Mouse (Mus musculus): ENCODE results near the gene Oser1. TPM values are rescaled to one million over a fixed set of nuclear protein-coding genes. Genes with fewer than 3 reads are reported as not detected.
A peak's percentile ranks its signal among the peaks of the same experiment; 100 is the strongest.

Oser1 gene
- total and polyA plus RNA-seq, 3 experiments = 9.7 to 21.2 (median 19.6) TPM

GRCm38 (mm10) chr2:163375468-163375867 is 49.0 kb downstream of the Oser1 start:
- Histone ChIP-seq H3K4me3 (no peak overlapping the region), H3K9ac (ENCODE audit: low read depth, low read length) (peak overlapping the region; percentile 14; the same call in 1 of the 2 replicates), H3K36me3 (ENCODE audit: control insufficient read depth, insufficient read depth, low read length) (peaks cover 2% of the 10 kb centered on the region; the same call in 1 of the 2 replicates), H3K27ac (peak overlapping the region; percentile 13; the same call in 1 of the 2 replicates), H3K79me2 (replicated peaks; ENCODE audit: control insufficient read depth, insufficient read depth, low read length) (no peaks in the 10 kb centered on the region), H3K27me3 (ENCODE audit: control insufficient read depth, insufficient read depth, low read length) (no peaks in the 10 kb centered on the region), H3K4me1 (ENCODE audit: control insufficient read depth, insufficient read depth, low read length) (peaks cover 14% of the 10 kb centered on the region)
- peak; percentile 36 to 46 for DNase-seq
- intact Hi-C loops (cut with DNase I) = no loop called here
- 36% methylated on average over 35 of the region's 35 CpGs for WGBS
- 0 out of 2 replicates have a peak, but pooled peaks have one; percentile 9 for TF ChIP-seq CTCF (IDR thresholded peaks at IDR 0.05)
- no peak for TF ChIP-seq POLR2A (IDR thresholded peaks at IDR 0.05; ENCODE audit: insufficient read depth, low read depth, low read length)

- peaks cover 19% of the 10 kb centered on the region for H3K4me1 ChIP-seq (ENCODE audit: control insufficient read depth, insufficient read depth, low read length)
- H3K36me3 ChIP-seq (ENCODE audit: control insufficient read depth, insufficient read depth, low read length) = peaks cover 5% of the 10 kb centered on the region
Observed at GRCm38 (mm10) chr2:163372627-163373026, 51.9 kb downstream of the Oser1 start.

GRCm38 (mm10) chr2:163370175-163370574 is 54.3 kb downstream of the Oser1 start:
- H3K27me3 ChIP-seq (ENCODE audit: control insufficient read depth, insufficient read depth, low read length) = no peaks in the 10 kb centered on the region
- peak in 1 of 2 experiments; percentile 44 for DNase-seq
- intact Hi-C loops (cut with DNase I) = no loop called here
- no peaks in the 10 kb centered on the region for H3K79me2 ChIP-seq (replicated peaks; ENCODE audit: control insufficient read depth, insufficient read depth, low read length)
- 9% methylated on average over 4 of the region's 4 CpGs for WGBS
- H3K36me3 ChIP-seq (ENCODE audit: control insufficient read depth, insufficient read depth, low read length) = peaks cover 5% of the 10 kb centered on the region
- H3K27ac ChIP-seq = peak overlapping the region; percentile 64
- H3K4me1 ChIP-seq (ENCODE audit: control insufficient read depth, insufficient read depth, low read length) = peaks cover 16% of the 10 kb centered on the region
- 0 out of 2 replicates have a peak, but pooled peaks have one; percentile 27 for TF ChIP-seq POLR2A (IDR thresholded peaks at IDR 0.05; ENCODE audit: insufficient read depth, low read depth, low read length)
- TF ChIP-seq EP300 (IDR thresholded peaks at IDR 0.05; ENCODE audit: insufficient read depth, low read depth, low read length) = no peak
- no peak for TF ChIP-seq CTCF (IDR thresholded peaks at IDR 0.05)
- no peak overlapping the region for H3K4me3 ChIP-seq
- peak overlapping the region; percentile 34 for H3K9ac ChIP-seq (ENCODE audit: low read depth, low read length)

More at GRCm38 (mm10) chr2:163372627-163373026, 51.9 kb downstream of the Oser1 start:
- H3K4me3 ChIP-seq = no peak overlapping the region
- TF ChIP-seq CTCF (IDR thresholded peaks at IDR 0.05) = no peak
- no peak for TF ChIP-seq EP300 (IDR thresholded peaks at IDR 0.05; ENCODE audit: insufficient read depth, low read depth, low read length)
- TF ChIP-seq POLR2A (IDR thresholded peaks at IDR 0.05; ENCODE audit: insufficient read depth, low read depth, low read length) = no peak
- no peak for DNase-seq
- peak overlapping the region; percentile 34; the same call in 1 of the 2 replicates for H3K27ac ChIP-seq
- H3K27me3 ChIP-seq (ENCODE audit: control insufficient read depth, insufficient read depth, low read length) = no peaks in the 10 kb centered on the region
- no peaks in the 10 kb centered on the region for H3K79me2 ChIP-seq (replicated peaks; ENCODE audit: control insufficient read depth, insufficient read depth, low read length)
- H3K9ac ChIP-seq (ENCODE audit: low read depth, low read length) = no peak overlapping the region
- intact Hi-C loops (cut with DNase I) = no loop called here
- WGBS = 75% methylated on average over 1 of the region's 1 CpGs

GRCm38 (mm10) chr2:163364785-163365541 is 59.5 kb downstream of the Oser1 start:
- intact Hi-C loops (cut with DNase I) = loop anchor here (2.0 kb wide), 1 partner anchor 28 kb away; no protein-coding TSS in a partner anchor

GRCm38 (mm10) chr2:163362940-163363921 is 61.3 kb downstream of the Oser1 start:
- peak overlapping the region; percentile 39 for H3K9ac ChIP-seq (ENCODE audit: low read depth, low read length)
- DNase-seq = peak in 1 of 2 experiments; percentile 79
- peaks cover 21% of the 10 kb centered on the region for H3K4me1 ChIP-seq (ENCODE audit: control insufficient read depth, insufficient read depth, low read length)
- no peaks in the 10 kb centered on the region for H3K27me3 ChIP-seq (ENCODE audit: control insufficient read depth, insufficient read depth, low read length)
- no peaks in the 10 kb centered on the region for H3K79me2 ChIP-seq (replicated peaks; ENCODE audit: control insufficient read depth, insufficient read depth, low read length)
- no peak for TF ChIP-seq CTCF (IDR thresholded peaks at IDR 0.05)
- peak; percentile 8; the same call in 1 of the 2 replicates for TF ChIP-seq EP300 (IDR thresholded peaks at IDR 0.05; ENCODE audit: insufficient read depth, low read depth, low read length)
- 25% methylated on average over 12 of the region's 12 CpGs for WGBS
- H3K4me3 ChIP-seq = no peak overlapping the region
- intact Hi-C loops (cut with DNase I) = loop anchor here (2.0 kb wide), 1 partner anchor 16 kb away; no protein-coding TSS in a partner anchor
- no peaks in the 10 kb centered on the region; the same call in none of the 2 replicates for H3K36me3 ChIP-seq (ENCODE audit: control insufficient read depth, insufficient read depth, low read length)
- H3K27ac ChIP-seq = peak overlapping the region; percentile 83

More at GRCm38 (mm10) chr2:163364785-163365541, 59.5 kb downstream of the Oser1 start:
- H3K4me1 ChIP-seq (ENCODE audit: control insufficient read depth, insufficient read depth, low read length) = peaks cover 21% of the 10 kb centered on the region
- peaks cover 2% of the 10 kb centered on the region for H3K36me3 ChIP-seq (ENCODE audit: control insufficient read depth, insufficient read depth, low read length)
- H3K27ac ChIP-seq = peak overlapping the region; percentile 83
- TF ChIP-seq POLR2A (IDR thresholded peaks at IDR 0.05; ENCODE audit: insufficient read depth, low read depth, low read length) (no peak), CTCF (IDR thresholded peaks at IDR 0.05) (no peak), EP300 (IDR thresholded peaks at IDR 0.05; ENCODE audit: insufficient read depth, low read depth, low read length) (no peak)
- H3K4me3 ChIP-seq = no peak overlapping the region
- 48% methylated on average over 18 of the region's 18 CpGs for WGBS
- H3K79me2 ChIP-seq (replicated peaks; ENCODE audit: control insufficient read depth, insufficient read depth, low read length) = no peaks in the 10 kb centered on the region
- DNase-seq = no peak
- H3K9ac ChIP-seq (ENCODE audit: low read depth, low read length) = peak overlapping the region; percentile 12
- no peaks in the 10 kb centered on the region for H3K27me3 ChIP-seq (ENCODE audit: control insufficient read depth, insufficient read depth, low read length)

Data from heart, adult 2 months (tissue).